Mouse (Mus musculus) G1E (cell line): ENCODE results near the gene Zfp84. TPM values are rescaled to one million over a fixed set of nuclear protein-coding genes. Genes with fewer than 3 reads are reported as not detected.

Source experiments
- ATAC-seq: 2 replicates; pipeline ENCODE4 v1.8.0; 2016; ENCODE audit warnings: mild to moderate bottlenecking; ENCODE audit not compliant: insufficient number of reproducible peaks, poor library complexity, low FRiP score, severe bottlenecking; ENCODE audit errors: extremely low read depth
- DNase-seq: peaks from one replicate; pipeline ENCODE4 v3.0.0; 2012; ENCODE audit warnings: low spot score
- H3K27me3 ChIP-seq: 2 replicates; pipeline ENCODE4 v1.6.1; 2012; ENCODE audit warnings: mild to moderate bottlenecking, low read length, inconsistent platforms; ENCODE audit not compliant: insufficient read depth
- H3K36me3 ChIP-seq: replicated peaks from 2 replicates; pipeline ENCODE3; 2012; ENCODE audit warnings: mild to moderate bottlenecking, inconsistent platforms
- H3K4me1 ChIP-seq: 2 replicates; pipeline ENCODE4 v1.6.1; 2012; ENCODE audit warnings: low read depth, low read length, inconsistent platforms, mixed read lengths; ENCODE audit not compliant: insufficient read depth
- H3K4me3 ChIP-seq: 2 replicates; pipeline ENCODE4 v1.5.1; 2012; ENCODE audit warnings: low read depth, mild to moderate bottlenecking, inconsistent platforms, low read length, moderate library complexity, mixed read lengths
- H3K9me3 ChIP-seq: replicated peaks from 2 replicates; pipeline ENCODE4 v1.6.1; 2012; ENCODE audit warnings: inconsistent platforms
- CTCF ChIP-seq: IDR thresholded peaks from 2 replicates; pipeline ENCODE4 v1.5.1; 2012; ENCODE audit warnings: low read depth, low read length, inconsistent platforms, mixed read lengths
- GATA1 ChIP-seq: IDR thresholded peaks from 2 replicates; pipeline ENCODE4 v1.6.1; 2012; ENCODE audit warnings: borderline replicate concordance, low read length, inconsistent platforms, mixed read lengths
- GATA2 ChIP-seq: IDR thresholded peaks from 2 replicates; pipeline ENCODE4 v1.6.1; 2012; ENCODE audit warnings: low read depth, low read length, inconsistent platforms, borderline replicate concordance
- POLR2AphosphoS5 ChIP-seq: IDR thresholded peaks from 2 replicates; pipeline ENCODE4 v1.6.1; 2012; ENCODE audit warnings: low read depth, low read length, inconsistent platforms; ENCODE audit not compliant: insufficient replicate concordance
- TAL1 ChIP-seq: conservative IDR thresholded peaks from 2 replicates; pipeline ENCODE4 v1.6.1; 2012; ENCODE audit warnings: low read depth, low read length, inconsistent platforms, mixed read lengths
- polyA plus RNA-seq: library from polyadenylated mRNA; stranded (reverse); fragments of >175 nt; gene quantifications from 2 replicates; pipeline ENCODE4 v1.2.3, GENCODE M21; 2012
- total RNA-seq, 2 experiments: library from RNA; stranded (forward) in 1 of 2; stranded (reverse) in 1 of 2; fragments of 200-1000 nt in 1 of 2; fragments of >200 nt in 1 of 2; fragmentation: Nextera tagmentation in 1 of 2; gene quantifications; 2 replicates each; pipeline ENCODE4 v1.2.3; 2014 to 2017

Zfp84 gene
- total and polyA plus RNA-seq, 3 experiments = 2.5 to 24.8 (median 17.8) TPM

DNA sequence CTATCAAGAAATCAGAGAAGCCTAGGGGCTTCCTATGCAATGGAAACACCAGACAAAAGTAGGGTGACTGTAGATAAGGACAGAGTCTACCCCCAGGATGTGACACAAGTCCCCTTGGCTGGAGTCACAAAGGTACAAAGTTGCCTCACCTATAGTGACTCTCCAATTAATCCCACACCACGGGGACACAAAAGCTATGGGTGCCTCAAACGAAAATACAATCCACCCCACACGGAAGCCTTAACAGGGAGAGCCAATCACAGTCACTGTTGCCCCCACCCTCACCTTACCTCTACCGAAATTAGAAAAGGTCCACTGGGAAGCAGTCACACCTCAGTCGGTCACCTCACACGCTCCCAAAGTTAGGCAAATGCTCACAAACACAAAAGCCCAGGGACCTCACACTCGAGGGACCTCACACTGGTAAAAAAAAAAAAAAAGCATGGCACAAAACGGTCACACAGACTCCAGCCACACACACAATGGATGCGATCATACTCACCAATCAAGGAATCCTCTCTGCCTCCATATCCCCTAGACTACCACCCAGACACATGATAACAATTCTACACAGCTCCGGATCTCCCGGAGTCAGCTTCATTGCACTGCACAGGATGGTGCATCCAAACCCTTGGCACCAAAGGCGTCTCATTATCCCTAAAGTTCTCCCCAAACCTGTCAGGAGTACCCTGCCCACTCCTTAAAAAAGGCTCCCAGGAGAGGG, 46.9 kb downstream of the Zfp84 start:
- TF ChIP-seq CTCF (no peak), GATA2 (no peak), TAL1 (no peak), POLR2AphosphoS5 (no peak), GATA1 (no peak)
- Histone ChIP-seq H3K4me1 (peaks cover 36% of the 10 kb centered on the region), H3K4me3 (peak overlapping the region; percentile 71), H3K27me3 (no peaks in the 10 kb centered on the region), H3K36me3 (peaks cover 15% of the 10 kb centered on the region), H3K9me3 (no peaks in the 10 kb centered on the region)
- ATAC-seq (no peak), DNase-seq (no peak)

DNA sequence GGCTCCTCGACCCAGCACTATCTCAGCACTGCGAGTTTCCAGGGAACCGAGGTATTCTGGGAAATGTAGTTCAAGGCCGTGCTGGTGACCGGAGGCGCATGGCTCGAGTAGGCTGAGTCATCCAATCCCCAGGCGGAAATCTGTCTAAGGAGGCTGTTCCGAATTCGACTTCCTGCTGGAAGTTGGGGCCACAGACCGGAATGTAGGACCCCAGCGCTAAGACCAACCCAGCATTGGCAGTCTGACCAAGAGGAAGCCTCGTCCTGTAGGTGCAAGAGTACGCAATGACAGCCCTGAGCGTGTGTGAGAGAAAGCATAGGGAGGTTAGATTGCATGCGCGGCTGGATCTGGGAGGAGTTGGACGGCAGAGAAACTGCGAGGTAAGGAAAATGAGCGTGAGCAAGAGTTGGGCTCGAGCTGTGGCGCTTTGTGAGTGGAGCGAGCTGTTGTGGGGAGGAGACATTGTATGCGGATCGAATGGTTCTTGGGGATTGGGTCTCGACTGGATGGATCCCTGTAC, 47.6 kb downstream of the Zfp84 start, which contains the start of gene Zfp790:
TSS of gene Zfp790 (plus strand) at position 205 of the 520 bp plus-strand sequence.
- peaks cover 21% of the 10 kb centered on the region for H3K36me3 ChIP-seq
- H3K4me3 ChIP-seq = peak within 1 kb of the TSS; percentile 71
- DNase-seq = peak; percentile 84
- peak; percentile 86 for ATAC-seq
- H3K9me3 ChIP-seq = no peaks in the 10 kb centered on the region
- H3K4me1 ChIP-seq = peaks cover 36% of the 10 kb centered on the region
- no peak for TF ChIP-seq TAL1
- TF ChIP-seq POLR2AphosphoS5 = no peak
- TF ChIP-seq GATA2 = no peak
- no peak for TF ChIP-seq CTCF
- no peak for TF ChIP-seq GATA1
- no peaks in the 10 kb centered on the region for H3K27me3 ChIP-seq

DNA sequence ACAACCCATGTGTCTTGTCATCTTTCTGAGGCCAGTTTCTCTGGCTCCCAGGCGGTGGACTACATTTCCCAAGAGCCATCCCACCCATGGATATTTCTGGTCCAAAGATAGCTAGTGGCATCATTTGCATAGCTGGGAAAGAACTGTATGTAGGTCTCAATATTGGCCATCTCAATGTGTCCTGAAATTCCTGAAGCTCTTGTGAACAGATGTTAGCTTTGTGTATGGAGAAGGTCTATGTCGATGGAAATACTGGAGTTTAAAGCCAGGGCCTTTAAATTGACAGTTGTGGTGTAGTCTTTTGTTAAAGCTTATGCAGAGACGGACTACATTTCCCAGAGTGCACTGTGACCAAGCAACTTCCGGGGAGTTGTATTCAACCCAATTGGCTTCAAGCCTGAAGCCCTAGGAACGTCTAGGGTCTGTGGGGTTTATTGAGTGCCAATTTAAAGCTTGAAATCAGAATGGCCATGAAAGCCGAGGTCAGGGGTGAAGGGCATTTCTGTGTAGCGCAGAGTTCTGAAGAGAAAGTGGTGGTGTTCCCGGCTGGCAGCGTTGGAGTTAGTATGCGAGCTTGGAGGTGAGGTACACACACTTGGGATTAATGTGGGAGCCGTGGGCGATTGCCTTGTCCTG, 50.4 kb downstream of the Zfp84 start:
- peak; percentile 59; the same call in 1 of the 2 replicates for ATAC-seq

DNA sequence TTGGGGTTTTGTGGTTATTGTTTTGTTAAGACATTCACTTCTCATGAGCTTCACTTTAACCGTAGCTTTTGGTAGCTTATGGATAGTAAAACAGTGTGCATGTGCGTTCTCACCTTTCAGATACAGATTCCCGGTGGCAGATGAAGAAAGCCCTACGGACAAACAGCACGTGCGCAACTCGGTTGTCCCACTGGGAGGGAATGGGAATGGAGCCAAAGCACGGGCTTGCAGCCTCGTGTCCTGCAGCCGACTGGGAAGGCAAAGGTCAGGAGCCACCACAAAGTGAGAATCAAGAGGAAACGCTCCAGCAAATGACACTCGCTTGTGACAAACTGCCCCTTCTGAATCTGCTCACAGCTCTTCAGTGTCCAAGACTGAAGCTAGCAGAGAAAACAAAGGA, 59.6 kb downstream of the Zfp84 start:
- Histone ChIP-seq H3K4me1 (no peaks in the 10 kb centered on the region), H3K27me3 (no peaks in the 10 kb centered on the region), H3K4me3 (no peak overlapping the region), H3K9me3 (peaks cover 16% of the 10 kb centered on the region), H3K36me3 (peaks cover 72% of the 10 kb centered on the region)
- DNase-seq (no peak), ATAC-seq (no peak)
- TF ChIP-seq POLR2AphosphoS5 (no peak), CTCF (no peak)

More for the DNA sequence above, 50.4 kb downstream of the Zfp84 start:
- peaks cover 36% of the 10 kb centered on the region for H3K4me1 ChIP-seq
- H3K27me3 ChIP-seq = no peaks in the 10 kb centered on the region
- H3K9me3 ChIP-seq = no peaks in the 10 kb centered on the region
- peaks cover 46% of the 10 kb centered on the region for H3K36me3 ChIP-seq
- peak overlapping the region; percentile 72 for H3K4me3 ChIP-seq
- peak; percentile 65 for DNase-seq
- TF ChIP-seq POLR2AphosphoS5 (no peak), GATA2 (no peak), CTCF (no peak), TAL1 (no peak), GATA1 (no peak)

Other genes starting within 250 kb of the Zfp84 start
- 49.6 and 61.3 TPM in 2 replicates for gene Sipa1l3, start 249.9 kb upstream of the Zfp84 start, total RNA-seq (2014; fragmentation: Nextera tagmentation)
- 5.8 and 6.9 TPM in 2 replicates for gene Sipa1l3, start 249.9 kb upstream of the Zfp84 start, total RNA-seq (2017)
- 107 and 139 TPM in 2 replicates for gene Sipa1l3, start 249.9 kb upstream of the Zfp84 start, polyA plus RNA-seq
- gene Catsperg2, start 41.5 kb upstream of the Zfp84 start, total RNA-seq (2014; fragmentation: Nextera tagmentation) = 2.1 and 2.5 TPM in 2 replicates
- 0.17 and 0.49 TPM in 2 replicates for gene Catsperg2, start 41.5 kb upstream of the Zfp84 start, total RNA-seq (2017)
- 0.06 and 0.07 TPM in 2 replicates for gene Catsperg2, start 41.5 kb upstream of the Zfp84 start, polyA plus RNA-seq
- gene Zfp30, start 15.4 kb downstream of the Zfp84 start, total RNA-seq (2014; fragmentation: Nextera tagmentation) = 7.4 and 8.1 TPM in 2 replicates
- 1.7 and 2.0 TPM in 2 replicates for gene Zfp30, start 15.4 kb downstream of the Zfp84 start, total RNA-seq (2017)
- gene Zfp30, start 15.4 kb downstream of the Zfp84 start, polyA plus RNA-seq = 1.8 TPM in 2 replicates
- gene Zfp790, start 47.6 kb downstream of the Zfp84 start, total RNA-seq (2014; fragmentation: Nextera tagmentation) = 12.5 and 13.2 TPM in 2 replicates
- gene Zfp790, start 47.6 kb downstream of the Zfp84 start, total RNA-seq (2017) = 12.2 and 12.7 TPM in 2 replicates
- 0.59 and 0.75 TPM in 2 replicates for gene Zfp790, start 47.6 kb downstream of the Zfp84 start, polyA plus RNA-seq
- gene Zfp940, start 85.1 kb downstream of the Zfp84 start, total RNA-seq (2014; fragmentation: Nextera tagmentation) = 5.9 and 11.1 TPM in 2 replicates
- gene Zfp940, start 85.1 kb downstream of the Zfp84 start, total RNA-seq (2017) = 5.8 and 6.3 TPM in 2 replicates
- gene Zfp940, start 85.1 kb downstream of the Zfp84 start, polyA plus RNA-seq = 0.30 and 0.50 TPM in 2 replicates
- gene Zfp420, start 91.4 kb downstream of the Zfp84 start, total RNA-seq (2014; fragmentation: Nextera tagmentation) = 8.8 and 11.3 TPM in 2 replicates
- 4.5 and 5.2 TPM in 2 replicates for gene Zfp420, start 91.4 kb downstream of the Zfp84 start, total RNA-seq (2017)
- 0.24 and 0.36 TPM in 2 replicates for gene Zfp420, start 91.4 kb downstream of the Zfp84 start, polyA plus RNA-seq
- 10.6 and 12.6 TPM in 2 replicates for gene Zfp27, start 138.0 kb downstream of the Zfp84 start, total RNA-seq (2014; fragmentation: Nextera tagmentation)
- 9.0 and 10.2 TPM in 2 replicates for gene Zfp27, start 138.0 kb downstream of the Zfp84 start, total RNA-seq (2017)
- gene Zfp27, start 138.0 kb downstream of the Zfp84 start, polyA plus RNA-seq = 0.23 and 0.27 TPM in 2 replicates
- gene Zfp383, start 139.7 kb downstream of the Zfp84 start, total RNA-seq (2014; fragmentation: Nextera tagmentation) = 0.44 TPM in 1 of 2 replicates, not detected in the other
- gene Zfp383, start 139.7 kb downstream of the Zfp84 start, total RNA-seq (2017) = 1.6 and 2.2 TPM in 2 replicates
- 0.04 and 0.08 TPM in 2 replicates for gene Zfp383, start 139.7 kb downstream of the Zfp84 start, polyA plus RNA-seq
- 24.2 and 26.9 TPM in 2 replicates for gene Zfp74, start 185.5 kb downstream of the Zfp84 start, total RNA-seq (2014; fragmentation: Nextera tagmentation)
- 5.6 and 7.8 TPM in 2 replicates for gene Zfp74, start 185.5 kb downstream of the Zfp84 start, total RNA-seq (2017)
- gene Zfp74, start 185.5 kb downstream of the Zfp84 start, polyA plus RNA-seq = 9.8 and 13.7 TPM in 2 replicates
- 18.6 and 22.0 TPM in 2 replicates for gene Zfp568, start 215.4 kb downstream of the Zfp84 start, total RNA-seq (2014; fragmentation: Nextera tagmentation)
- 24.4 and 26.2 TPM in 2 replicates for gene Zfp568, start 215.4 kb downstream of the Zfp84 start, total RNA-seq (2017)
- gene Zfp568, start 215.4 kb downstream of the Zfp84 start, polyA plus RNA-seq = 3.9 and 5.1 TPM in 2 replicates